Mouse (Mus musculus): ENCODE measurements around the gene Cntnap5a. TPM values are rescaled to one million over a fixed set of nuclear protein-coding genes. Genes with fewer than 3 reads are reported as not detected.

The Cntnap5a gene
- polyA plus RNA-seq, 1 experiment from 2014 or later = 0.01 TPM

DNA sequence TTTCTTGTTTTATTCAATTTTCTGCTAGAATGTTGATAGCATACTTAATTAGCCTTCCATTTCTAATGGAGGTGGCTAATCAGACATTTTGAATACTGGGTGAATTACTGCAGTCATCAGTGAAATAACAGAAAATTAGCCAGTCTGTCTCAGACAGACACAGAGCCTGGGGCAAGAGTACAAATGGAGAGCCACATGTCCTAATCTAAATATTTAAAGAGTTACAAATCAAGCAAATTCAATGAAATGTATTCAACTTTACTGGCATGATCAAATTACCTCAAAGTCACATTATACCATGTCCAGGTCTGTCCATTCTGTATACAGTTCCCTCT, 423.1 kb downstream of the Cntnap5a start:
- H3K4me2 ChIP-seq (ENCODE audit: low read depth, low read length) = no peak overlapping the region
- H3K9ac ChIP-seq (replicated peaks; ENCODE audit: low read length) = no peak overlapping the region
- H3K27ac ChIP-seq (replicated peaks; ENCODE audit: low read depth, low read length) = no peak overlapping the region
- H3K4me3 ChIP-seq (ENCODE audit: low read depth, low read length) = no peak overlapping the region
- ATAC-seq (replicated peaks; ENCODE audit: insufficient number of reproducible peaks, low FRiP score, low TSS enrichment, low read depth) = no peak
- no peaks in the 10 kb centered on the region for H3K9me3 ChIP-seq (replicated peaks; ENCODE audit: control insufficient read depth, low read length)
- no peaks in the 10 kb centered on the region for H3K27me3 ChIP-seq (ENCODE audit: control insufficient read depth, insufficient read depth, low read length)
- DNase-seq (ENCODE audit: low spot score) = no peak
- no peaks in the 10 kb centered on the region for H3K36me3 ChIP-seq (replicated peaks; ENCODE audit: control insufficient read depth, insufficient read depth, low read depth, low read length)
- H3K4me1 ChIP-seq (ENCODE audit: control insufficient read depth, insufficient read depth, low read length) = no peaks in the 10 kb centered on the region

GRCm38 (mm10) chr1:116108381-116108780, 423.8 kb downstream of the Cntnap5a start:
- no peaks in the 10 kb centered on the region for H3K27me3 ChIP-seq (ENCODE audit: control insufficient read depth, insufficient read depth, low read length)
- H3K27ac ChIP-seq (replicated peaks; ENCODE audit: low read depth, low read length) = no peak overlapping the region
- H3K9me3 ChIP-seq (replicated peaks; ENCODE audit: control insufficient read depth, low read length) = no peaks in the 10 kb centered on the region
- DNase-seq (ENCODE audit: low spot score) = no peak
- no peaks in the 10 kb centered on the region for H3K36me3 ChIP-seq (replicated peaks; ENCODE audit: control insufficient read depth, insufficient read depth, low read depth, low read length)
- H3K4me2 ChIP-seq (ENCODE audit: low read depth, low read length) = no peak overlapping the region
- no peak overlapping the region for H3K9ac ChIP-seq (replicated peaks; ENCODE audit: low read length)
- no peak overlapping the region for H3K4me3 ChIP-seq (ENCODE audit: low read depth, low read length)
- H3K4me1 ChIP-seq (ENCODE audit: control insufficient read depth, insufficient read depth, low read length) = no peaks in the 10 kb centered on the region
- no peak for ATAC-seq (replicated peaks; ENCODE audit: insufficient number of reproducible peaks, low FRiP score, low TSS enrichment, low read depth)

DNA sequence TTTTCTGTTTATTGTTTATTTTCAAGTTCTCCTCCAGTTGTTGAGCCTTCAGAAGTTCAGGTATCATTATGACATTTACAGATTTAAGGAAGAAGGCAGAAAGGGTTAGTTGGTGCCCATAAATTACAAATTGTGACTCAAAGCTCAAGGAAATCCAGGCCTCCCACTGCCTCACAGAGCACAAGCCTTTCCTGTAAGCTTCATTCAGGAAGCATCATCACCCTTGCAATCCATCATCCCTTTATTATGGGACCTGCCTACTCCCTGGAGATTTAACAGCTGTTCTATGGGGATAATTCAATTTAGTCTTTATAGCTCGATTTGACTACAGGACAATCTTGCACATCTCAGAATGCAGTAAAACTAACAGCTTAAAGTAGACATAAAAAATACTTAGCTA, 441.2 kb downstream of the Cntnap5a start:
- ATAC-seq (replicated peaks; ENCODE audit: insufficient number of reproducible peaks, low FRiP score, low TSS enrichment, low read depth) = no peak
- no peaks in the 10 kb centered on the region for H3K27me3 ChIP-seq (ENCODE audit: control insufficient read depth, insufficient read depth, low read length)
- H3K4me1 ChIP-seq (ENCODE audit: control insufficient read depth, insufficient read depth, low read length) = no peaks in the 10 kb centered on the region
- no peak for DNase-seq (ENCODE audit: low spot score)
- no peak overlapping the region for H3K27ac ChIP-seq (replicated peaks; ENCODE audit: low read depth, low read length)
- H3K4me2 ChIP-seq (ENCODE audit: low read depth, low read length) = no peak overlapping the region
- no peak overlapping the region for H3K9ac ChIP-seq (replicated peaks; ENCODE audit: low read length)
- no peaks in the 10 kb centered on the region for H3K36me3 ChIP-seq (replicated peaks; ENCODE audit: control insufficient read depth, insufficient read depth, low read depth, low read length)
- H3K4me3 ChIP-seq (ENCODE audit: low read depth, low read length) = no peak overlapping the region
- WGBS = 61% methylated on average over 1 of the region's 1 CpGs
- H3K9me3 ChIP-seq (replicated peaks; ENCODE audit: control insufficient read depth, low read length) = no peaks in the 10 kb centered on the region

DNA sequence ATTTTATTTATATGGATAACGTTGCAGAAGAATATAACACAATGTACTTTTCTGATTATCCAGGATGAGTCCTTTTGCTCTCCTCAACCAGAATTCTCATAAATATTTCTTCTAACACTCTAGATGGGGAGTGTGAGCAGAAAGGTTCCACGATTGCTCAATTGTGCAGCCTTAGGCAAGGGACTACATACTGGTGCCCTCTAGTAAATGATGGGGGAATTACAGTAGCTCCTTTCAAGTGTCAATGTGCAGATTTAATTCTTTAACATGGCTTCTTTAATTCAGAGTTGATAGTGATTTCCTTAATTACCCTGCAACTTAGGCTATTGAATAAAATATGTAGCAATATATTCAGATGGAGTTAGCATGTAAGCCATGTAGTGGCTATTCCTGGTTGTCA, 442.5 kb downstream of the Cntnap5a start:
- H3K27ac ChIP-seq (replicated peaks; ENCODE audit: low read depth, low read length) = no peak overlapping the region
- ATAC-seq (replicated peaks; ENCODE audit: insufficient number of reproducible peaks, low FRiP score, low TSS enrichment, low read depth) = no peak
- H3K36me3 ChIP-seq (replicated peaks; ENCODE audit: control insufficient read depth, insufficient read depth, low read depth, low read length) = no peaks in the 10 kb centered on the region
- no peak for DNase-seq (ENCODE audit: low spot score)
- no peaks in the 10 kb centered on the region for H3K9me3 ChIP-seq (replicated peaks; ENCODE audit: control insufficient read depth, low read length)
- no peak overlapping the region for H3K4me2 ChIP-seq (ENCODE audit: low read depth, low read length)
- no peaks in the 10 kb centered on the region for H3K27me3 ChIP-seq (ENCODE audit: control insufficient read depth, insufficient read depth, low read length)
- H3K4me3 ChIP-seq (ENCODE audit: low read depth, low read length) = no peak overlapping the region
- no peak overlapping the region for H3K9ac ChIP-seq (replicated peaks; ENCODE audit: low read length)
- H3K4me1 ChIP-seq (ENCODE audit: control insufficient read depth, insufficient read depth, low read length) = no peaks in the 10 kb centered on the region
- WGBS = 80% methylated on average over 2 of the region's 2 CpGs

GRCm38 (mm10) chr1:116128450-116129246, 444.1 kb downstream of the Cntnap5a start:
- no peak overlapping the region for H3K4me3 ChIP-seq (ENCODE audit: low read depth, low read length)
- H3K36me3 ChIP-seq (replicated peaks; ENCODE audit: control insufficient read depth, insufficient read depth, low read depth, low read length) = no peaks in the 10 kb centered on the region
- no peak for DNase-seq (ENCODE audit: low spot score)
- H3K27ac ChIP-seq (replicated peaks; ENCODE audit: low read depth, low read length) = no peak overlapping the region
- H3K4me2 ChIP-seq (ENCODE audit: low read depth, low read length) = no peak overlapping the region
- ATAC-seq (replicated peaks; ENCODE audit: insufficient number of reproducible peaks, low FRiP score, low TSS enrichment, low read depth) = no peak
- no peaks in the 10 kb centered on the region for H3K27me3 ChIP-seq (ENCODE audit: control insufficient read depth, insufficient read depth, low read length)
- no peak overlapping the region for H3K9ac ChIP-seq (replicated peaks; ENCODE audit: low read length)
- H3K4me1 ChIP-seq (ENCODE audit: control insufficient read depth, insufficient read depth, low read length) = no peaks in the 10 kb centered on the region
- 43% methylated on average over 1 of the region's 1 CpGs for WGBS
- H3K9me3 ChIP-seq (replicated peaks; ENCODE audit: control insufficient read depth, low read length) = no peaks in the 10 kb centered on the region

GRCm38 (mm10) chr1:116132471-116132870, 447.9 kb downstream of the Cntnap5a start:
- DNase-seq (ENCODE audit: low spot score) (no peak), ATAC-seq (replicated peaks; ENCODE audit: insufficient number of reproducible peaks, low FRiP score, low TSS enrichment, low read depth) (no peak)
- Histone ChIP-seq H3K9ac (replicated peaks; ENCODE audit: low read length) (no peak overlapping the region), H3K4me2 (ENCODE audit: low read depth, low read length) (no peak overlapping the region), H3K27ac (replicated peaks; ENCODE audit: low read depth, low read length) (no peak overlapping the region), H3K4me1 (ENCODE audit: control insufficient read depth, insufficient read depth, low read length) (no peaks in the 10 kb centered on the region), H3K27me3 (ENCODE audit: control insufficient read depth, insufficient read depth, low read length) (no peaks in the 10 kb centered on the region), H3K9me3 (replicated peaks; ENCODE audit: control insufficient read depth, low read length) (no peaks in the 10 kb centered on the region), H3K4me3 (ENCODE audit: low read depth, low read length) (no peak overlapping the region), H3K36me3 (replicated peaks; ENCODE audit: control insufficient read depth, insufficient read depth, low read depth, low read length) (no peaks in the 10 kb centered on the region)

DNA sequence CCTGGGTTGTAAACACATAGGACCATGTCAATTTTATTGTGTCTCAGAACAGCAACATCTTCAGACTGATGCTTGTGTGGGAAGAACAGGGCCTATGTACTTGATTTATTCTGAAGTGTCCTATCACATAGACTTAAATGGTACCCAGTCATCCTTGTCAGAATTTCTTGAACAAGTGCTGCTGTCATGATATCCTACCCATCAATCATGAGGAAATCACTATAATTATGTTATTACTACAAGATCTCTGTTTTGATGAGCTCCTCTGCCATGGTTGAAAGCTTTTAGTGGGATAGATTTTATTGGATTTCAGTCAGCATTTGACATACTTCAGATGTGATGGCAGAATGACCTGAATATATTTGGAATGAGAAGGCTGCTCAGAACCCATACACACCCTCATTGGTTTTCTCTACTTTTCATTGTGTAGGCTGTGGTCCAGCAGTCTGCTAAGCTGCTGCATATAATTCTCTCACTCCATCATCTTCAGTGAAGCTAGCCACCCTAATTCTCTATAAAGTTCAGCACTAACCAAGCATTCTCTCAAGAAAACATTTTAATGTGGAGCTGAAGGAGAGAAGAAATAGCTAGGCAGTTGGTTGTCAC, 465.3 kb downstream of the Cntnap5a start:
- no peak overlapping the region for H3K27ac ChIP-seq (replicated peaks; ENCODE audit: low read depth, low read length)
- no peak overlapping the region for H3K9ac ChIP-seq (replicated peaks; ENCODE audit: low read length)
- no peaks in the 10 kb centered on the region for H3K36me3 ChIP-seq (replicated peaks; ENCODE audit: control insufficient read depth, insufficient read depth, low read depth, low read length)
- no peaks in the 10 kb centered on the region for H3K27me3 ChIP-seq (ENCODE audit: control insufficient read depth, insufficient read depth, low read length)
- no peaks in the 10 kb centered on the region for H3K9me3 ChIP-seq (replicated peaks; ENCODE audit: control insufficient read depth, low read length)
- no peaks in the 10 kb centered on the region for H3K4me1 ChIP-seq (ENCODE audit: control insufficient read depth, insufficient read depth, low read length)
- no peak for DNase-seq (ENCODE audit: low spot score)
- no peak for ATAC-seq (replicated peaks; ENCODE audit: insufficient number of reproducible peaks, low FRiP score, low TSS enrichment, low read depth)
- H3K4me2 ChIP-seq (ENCODE audit: low read depth, low read length) = no peak overlapping the region
- H3K4me3 ChIP-seq (ENCODE audit: low read depth, low read length) = no peak overlapping the region

- H3K4me1 ChIP-seq (ENCODE audit: control insufficient read depth, insufficient read depth, low read length) = no peaks in the 10 kb centered on the region
- no peak for DNase-seq (ENCODE audit: low spot score)
- H3K27ac ChIP-seq (replicated peaks; ENCODE audit: low read depth, low read length) = no peak overlapping the region
- no peak overlapping the region for H3K4me3 ChIP-seq (ENCODE audit: low read depth, low read length)
- 92% methylated on average over 2 of the region's 2 CpGs for WGBS
- H3K27me3 ChIP-seq (ENCODE audit: control insufficient read depth, insufficient read depth, low read length) = no peaks in the 10 kb centered on the region
- H3K9me3 ChIP-seq (replicated peaks; ENCODE audit: control insufficient read depth, low read length) = no peaks in the 10 kb centered on the region
- H3K36me3 ChIP-seq (replicated peaks; ENCODE audit: control insufficient read depth, insufficient read depth, low read depth, low read length) = no peaks in the 10 kb centered on the region
- no peak overlapping the region for H3K9ac ChIP-seq (replicated peaks; ENCODE audit: low read length)
- no peak for ATAC-seq (replicated peaks; ENCODE audit: insufficient number of reproducible peaks, low FRiP score, low TSS enrichment, low read depth)
- no peak overlapping the region for H3K4me2 ChIP-seq (ENCODE audit: low read depth, low read length)
These were observed 499.9 kb downstream of the Cntnap5a start for GRCm38 (mm10) chr1:116184471-116184870.
